Mouse (Mus musculus) intestine, postnatal 0 days (tissue): ENCODE results near the gene Kcnb1. TPM values are rescaled to one million over a fixed set of nuclear protein-coding genes. Genes with fewer than 3 reads are reported as not detected.

ENCODE experiments used
- ATAC-seq: fragments of 200-750 bp; cut with Nextera tagmentation; 2 replicates; pipeline ENCODE4 v1.8.0; 2017; ENCODE audit warnings: mild to moderate bottlenecking, moderate TSS enrichment, moderate library complexity
- H3K27ac ChIP-seq: fragments of 300-500 bp; sonication (generic); 2 replicates; pipeline ENCODE4 v1.5.1; 2014; ENCODE audit warnings: mild to moderate bottlenecking, low read depth, low read length, moderate library complexity
- H3K27me3 ChIP-seq: fragments of 300-500 bp; sonication (generic); replicated peaks from 2 replicates; pipeline ENCODE4 v1.6.1; 2014; ENCODE audit warnings: low read length, mixed read lengths; ENCODE audit not compliant: control insufficient read depth, insufficient read depth
- H3K36me3 ChIP-seq: fragments of 300-500 bp; sonication (generic); 2 replicates; pipeline ENCODE4 v1.6.1; 2014; ENCODE audit warnings: mild to moderate bottlenecking, moderate library complexity; ENCODE audit not compliant: control insufficient read depth, insufficient read depth
- H3K4me1 ChIP-seq: fragments of 300-500 bp; sonication (generic); replicated peaks from 2 replicates; pipeline ENCODE4 v1.6.1; 2014; ENCODE audit warnings: antibody characterized with exemption, low read length, mixed read lengths; ENCODE audit not compliant: control insufficient read depth, insufficient read depth
- H3K4me2 ChIP-seq: fragments of 300-500 bp; sonication (generic); replicated peaks from 2 replicates; pipeline ENCODE4 v1.6.1; 2014; ENCODE audit warnings: low read depth, mild to moderate bottlenecking, moderate library complexity
- H3K4me3 ChIP-seq: fragments of 300-500 bp; sonication (generic); 2 replicates; pipeline ENCODE4 v1.5.1; 2014; ENCODE audit warnings: low read depth, low read length
- H3K9ac ChIP-seq: fragments of 300-500 bp; sonication (generic); 2 replicates; pipeline ENCODE4 v1.6.1; 2014; ENCODE audit warnings: mild to moderate bottlenecking, low read depth, low read length
- H3K9me3 ChIP-seq: fragments of 300-500 bp; sonication (generic); 2 replicates; pipeline ENCODE4 v1.6.1; 2016; ENCODE audit warnings: mixed run types; ENCODE audit not compliant: control insufficient read depth
- CTCF ChIP-seq: sonication (generic); IDR thresholded peaks from 2 replicates; pipeline ENCODE4 v1.5.1; 2016; ENCODE audit warnings: low read depth, mild to moderate bottlenecking, control low read depth, antibody characterized with exemption, moderate library complexity
- WGBS: fragments of 180-500 bp; shearing (Covaris S2); extraction: QIAGEN DNeasy Blood & Tissue Kit; methylation state at CpG from one replicate; pipeline ENCODE4 v1.1.7; 2014; 5-methylcytosine and 5-hydroxymethylcytosine counted together
- polyA plus RNA-seq: library from polyadenylated mRNA; unstranded; fragments of >200 nt; fragmentation: Nextera tagmentation; extraction: Ambion mirVana; gene quantifications from 2 replicates; pipeline ENCODE4 v1.2.1, GENCODE M21; 2015

The Kcnb1 gene
- polyA plus RNA-seq, 1 experiment from 2014 or later, result 1.1 TPM

DNA sequence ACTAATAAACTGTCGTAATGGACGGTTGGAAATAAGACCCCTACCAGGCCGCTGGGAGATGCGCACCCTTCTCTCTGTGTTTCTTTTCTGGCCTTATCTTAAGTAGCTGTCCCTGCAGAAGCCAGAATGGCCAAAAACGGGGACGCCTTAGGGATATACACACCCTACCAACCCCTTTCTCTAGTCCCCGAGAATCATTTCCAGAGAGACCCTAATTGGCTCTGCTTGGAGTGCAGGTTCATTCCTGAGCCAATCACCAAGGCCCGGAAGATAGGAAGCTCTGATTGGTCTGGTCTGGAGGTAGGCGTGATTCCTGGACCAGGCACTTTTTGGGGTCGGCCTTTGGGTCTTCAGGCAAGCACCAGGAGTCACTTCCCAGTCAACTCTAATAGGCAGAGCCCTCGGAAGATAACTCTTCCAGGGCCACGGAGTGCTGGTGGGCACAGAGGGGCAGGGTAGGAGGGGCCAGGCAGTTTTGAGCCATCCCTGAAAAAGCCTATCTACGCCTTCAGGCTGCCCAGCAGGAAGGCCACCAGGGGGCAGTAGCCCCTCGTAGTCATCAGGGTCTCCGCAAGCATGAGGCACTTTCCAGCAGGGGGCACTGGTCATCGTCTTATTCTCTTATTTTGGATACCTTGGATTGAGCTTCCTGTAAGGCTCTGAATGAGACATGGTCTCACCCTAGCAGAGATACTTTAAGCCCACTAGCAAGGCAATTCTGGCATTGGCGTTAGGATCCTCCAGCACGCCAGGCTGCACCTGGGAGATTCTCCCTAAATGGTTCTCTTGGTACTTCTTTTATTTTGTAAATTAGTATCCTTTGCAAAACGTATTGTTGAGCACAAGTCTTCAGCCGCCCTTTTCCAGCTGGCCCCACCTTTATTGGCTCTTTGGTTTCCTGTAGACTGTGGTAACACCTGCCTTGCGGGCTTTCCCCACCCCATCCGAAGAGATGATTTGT is 118.0 kb downstream of the Kcnb1 start:
- TF ChIP-seq CTCF, result peak; percentile 100
- no peaks in the 10 kb centered on the region; the same call in 1 of the 2 replicates for H3K4me1 ChIP-seq
- H3K36me3 ChIP-seq, result no peaks in the 10 kb centered on the region
- peak; percentile 81 for ATAC-seq
- H3K4me3 ChIP-seq, result peak overlapping the region; percentile 38
- WGBS, result 7% methylated on average over 22 of the region's 22 CpGs
- peak overlapping the region; percentile 12; the same call in 1 of the 2 replicates for H3K9ac ChIP-seq
- no peaks in the 10 kb centered on the region for H3K27me3 ChIP-seq
- no peak overlapping the region for H3K27ac ChIP-seq
- peak overlapping the region; percentile 68 for H3K4me2 ChIP-seq
- H3K9me3 ChIP-seq, result no peaks in the 10 kb centered on the region

GRCm38 (mm10) chr2:167071266-167071640 is 118.7 kb downstream of the Kcnb1 start:
- H3K4me2 ChIP-seq, result peak overlapping the region; percentile 68
- H3K36me3 ChIP-seq, result 0 out of 2 replicates have a peak, but pooled peaks cover 3% of the 10 kb centered on the region
- WGBS, result 11% methylated on average over 12 of the region's 12 CpGs
- no peak for ATAC-seq
- peak overlapping the region; percentile 38 for H3K4me3 ChIP-seq
- H3K27ac ChIP-seq, result no peak overlapping the region
- peak overlapping the region; percentile 12; the same call in 1 of the 2 replicates for H3K9ac ChIP-seq
- no peaks in the 10 kb centered on the region; the same call in 1 of the 2 replicates for H3K4me1 ChIP-seq
- H3K27me3 ChIP-seq, result no peaks in the 10 kb centered on the region
- no peak for TF ChIP-seq CTCF
- H3K9me3 ChIP-seq, result no peaks in the 10 kb centered on the region

- H3K27ac ChIP-seq, result no peak overlapping the region
- H3K9ac ChIP-seq, result no peak overlapping the region
- H3K36me3 ChIP-seq, result peaks cover 12% of the 10 kb centered on the region
- ATAC-seq, result no peak
- H3K9me3 ChIP-seq, result no peaks in the 10 kb centered on the region
- no peaks in the 10 kb centered on the region; the same call in 1 of the 2 replicates for H3K4me1 ChIP-seq
- TF ChIP-seq CTCF, result no peak
- WGBS, result 46% methylated on average over 6 of the region's 6 CpGs
- H3K27me3 ChIP-seq, result no peaks in the 10 kb centered on the region
- no peak overlapping the region for H3K4me3 ChIP-seq
- H3K4me2 ChIP-seq, result no peak overlapping the region
These were observed 119.6 kb downstream of the Kcnb1 start for GRCm38 (mm10) chr2:167070341-167070740.

DNA sequence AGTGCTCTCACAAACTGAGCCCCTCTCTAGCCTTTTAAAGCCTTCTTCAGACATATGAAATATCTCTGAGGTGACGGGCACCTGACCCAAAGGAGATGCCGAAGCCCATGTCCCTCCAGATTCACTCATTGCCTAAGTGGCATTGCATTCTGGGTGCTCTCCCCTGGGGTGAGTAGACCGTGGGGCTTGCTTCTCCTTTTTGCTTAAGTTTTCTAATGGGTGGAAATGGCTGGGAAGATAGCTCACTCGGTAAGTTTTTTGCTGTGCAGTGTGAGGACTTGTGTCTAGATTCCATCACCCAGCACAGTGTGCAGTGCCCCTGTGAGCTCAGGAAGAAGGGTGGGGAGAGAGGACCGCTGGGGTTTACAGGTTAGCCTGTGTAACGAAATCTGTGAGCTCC is 122.4 kb downstream of the Kcnb1 start:
- 33% methylated on average over 6 of the region's 6 CpGs for WGBS

GRCm38 (mm10) chr2:167066528-167067516 is 123.1 kb downstream of the Kcnb1 start:
- Histone ChIP-seq H3K4me1 (peaks cover 3% of the 10 kb centered on the region; the same call in 1 of the 2 replicates), H3K4me2 (no peak overlapping the region), H3K9me3 (no peaks in the 10 kb centered on the region), H3K4me3 (no peak overlapping the region), H3K9ac (no peak overlapping the region), H3K36me3 (peaks cover 18% of the 10 kb centered on the region), H3K27ac (no peak overlapping the region), H3K27me3 (no peaks in the 10 kb centered on the region)
- ATAC-seq, result no peak
- 28% methylated on average over 6 of the region's 6 CpGs for WGBS
- no peak for TF ChIP-seq CTCF

More for the DNA sequence above, 122.4 kb downstream of the Kcnb1 start:
- no peak for TF ChIP-seq CTCF
- Histone ChIP-seq H3K36me3 (peaks cover 18% of the 10 kb centered on the region), H3K4me2 (no peak overlapping the region), H3K4me1 (peaks cover 3% of the 10 kb centered on the region; the same call in 1 of the 2 replicates), H3K4me3 (no peak overlapping the region), H3K27me3 (no peaks in the 10 kb centered on the region), H3K9ac (no peak overlapping the region), H3K27ac (no peak overlapping the region; the same call in 1 of the 2 replicates), H3K9me3 (no peaks in the 10 kb centered on the region)
- ATAC-seq, result no peak
